Mouse (Mus musculus) kidney, embryonic 14.5 days (tissue): Measurements from ENCODE around the gene Zpbp2. TPM values are rescaled to one million over a fixed set of nuclear protein-coding genes. Genes with fewer than 3 reads are reported as not detected.

Experiments used
- ATAC-seq: fragments of 200-750 bp; cut with Nextera tagmentation; 2 replicates; pipeline ENCODE4 v1.8.0; 2017; ENCODE audit warnings: moderate number of reproducible peaks, mild to moderate bottlenecking, moderate TSS enrichment, moderate library complexity; ENCODE audit not compliant: low FRiP score, low TSS enrichment
- H3K27ac ChIP-seq: fragments of 300-500 bp; sonication (generic); 2 replicates; pipeline ENCODE4 v1.5.1; 2014; ENCODE audit warnings: low read depth, mild to moderate bottlenecking, low read length, moderate library complexity, mixed read lengths
- H3K27me3 ChIP-seq: fragments of 300-500 bp; sonication (generic); 2 replicates; pipeline ENCODE4 v1.6.1; 2014; ENCODE audit warnings: mild to moderate bottlenecking, low read length; ENCODE audit not compliant: control insufficient read depth, insufficient read depth
- H3K36me3 ChIP-seq: fragments of 300-500 bp; sonication (generic); 2 replicates; pipeline ENCODE4 v1.6.1; 2014; ENCODE audit warnings: low read length, mixed read lengths; ENCODE audit not compliant: control insufficient read depth, insufficient read depth
- H3K4me1 ChIP-seq: fragments of 300-500 bp; sonication (generic); 2 replicates; pipeline ENCODE4 v1.6.1; 2014; ENCODE audit warnings: low read length, mixed read lengths; ENCODE audit not compliant: control insufficient read depth, insufficient read depth
- H3K4me2 ChIP-seq: fragments of 300-500 bp; sonication (generic); replicated peaks from 2 replicates; pipeline ENCODE4 v1.6.1; 2014; ENCODE audit warnings: low read depth, mild to moderate bottlenecking, low read length
- H3K4me3 ChIP-seq: fragments of 300-500 bp; sonication (generic); 2 replicates; pipeline ENCODE4 v1.5.1; 2014; ENCODE audit warnings: mild to moderate bottlenecking, low read length
- H3K9ac ChIP-seq: fragments of 300-500 bp; sonication (generic); 2 replicates; pipeline ENCODE4 v1.6.1; 2014; ENCODE audit warnings: low read depth, mild to moderate bottlenecking, low read length, moderate library complexity
- H3K9me3 ChIP-seq: fragments of 300-500 bp; sonication (generic); 2 replicates; pipeline ENCODE4 v1.6.1; 2016; ENCODE audit warnings: low read length; ENCODE audit not compliant: control insufficient read depth
- WGBS: fragments of 180-500 bp; shearing (Covaris S2); extraction: QIAGEN DNeasy Blood & Tissue Kit; methylation state at CpG from one replicate; pipeline ENCODE4 v1.1.7; 2014; 5-methylcytosine and 5-hydroxymethylcytosine counted together
- polyA plus RNA-seq: library from polyadenylated mRNA; unstranded; fragments of >200 nt; fragmentation: Nextera tagmentation; extraction: Ambion mirVana; gene quantifications from 2 replicates; pipeline ENCODE4 v1.2.1, GENCODE M21; 2014

The Zpbp2 gene
- polyA plus RNA-seq, 1 experiment from 2014 or later = 0.61 TPM

- peaks cover 27% of the 10 kb centered on the region for H3K4me1 ChIP-seq
- WGBS = 1% methylated on average over 22 of the region's 22 CpGs
Observed at GRCm38 (mm10) chr11:98586087-98586891, 35.4 kb downstream of the Zpbp2 start.

DNA sequence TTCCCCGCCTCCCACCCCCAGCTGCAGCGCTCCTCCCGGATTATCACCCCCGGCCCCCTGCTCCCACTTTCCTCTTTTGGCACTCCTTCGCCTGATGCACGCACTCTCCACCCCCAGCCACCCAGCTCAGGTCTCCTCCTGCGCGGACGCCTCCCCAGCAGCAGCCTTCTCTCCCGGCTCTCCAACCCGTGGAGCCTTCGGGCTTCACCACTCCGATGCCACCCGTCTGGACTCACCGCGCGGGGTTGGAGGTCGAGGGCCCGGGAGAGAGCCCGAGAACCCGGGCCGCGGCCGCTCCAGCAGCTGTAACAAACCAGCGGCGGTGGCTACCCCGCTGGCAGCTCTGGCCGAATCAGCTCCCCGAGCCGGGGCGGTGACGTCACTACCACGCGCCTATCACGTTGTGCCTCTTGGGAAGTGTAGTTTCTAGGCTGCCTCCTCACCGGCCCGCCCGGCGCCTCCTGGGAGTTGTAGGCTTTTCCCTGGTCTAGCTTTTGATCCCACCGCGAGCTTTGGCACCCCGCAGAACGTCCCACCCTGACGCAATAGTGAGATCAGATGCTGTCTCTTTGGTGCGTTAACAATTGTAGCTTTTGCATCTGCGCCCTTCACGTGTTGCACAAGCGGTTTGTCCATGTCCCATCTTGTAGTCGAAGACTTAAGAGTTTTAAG lies 36.1 kb downstream of the Zpbp2 start, which contains the start of gene Ormdl3:
Ormdl3 (minus strand) TSS at position 477 of the 672 bp plus-strand sequence.
- Histone ChIP-seq H3K9ac (peak within 1 kb of the TSS; percentile 85), H3K4me1 (peaks cover 27% of the 10 kb centered on the region), H3K36me3 (peaks cover 15% of the 10 kb centered on the region), H3K27ac (peak within 1 kb of the TSS; percentile 77), H3K27me3 (no peaks in the 10 kb centered on the region), H3K4me3 (peak within 1 kb of the TSS; percentile 92), H3K9me3 (no peaks in the 10 kb centered on the region), H3K4me2 (peak within 1 kb of the TSS; percentile 71)
- peak; percentile 94 for ATAC-seq
- WGBS = under 1% methylated on average over 45 of the region's 49 CpGs

More at GRCm38 (mm10) chr11:98586087-98586891, 35.4 kb downstream of the Zpbp2 start:
- H3K4me3 ChIP-seq = peak overlapping the region; percentile 92
- H3K27me3 ChIP-seq = no peaks in the 10 kb centered on the region
- H3K4me2 ChIP-seq = peak overlapping the region; percentile 71
- H3K36me3 ChIP-seq = peaks cover 18% of the 10 kb centered on the region
- peak overlapping the region; percentile 76; the same call in 1 of the 2 replicates for H3K27ac ChIP-seq
- ATAC-seq = peak; percentile 18; the same call in 1 of the 2 replicates
- no peaks in the 10 kb centered on the region for H3K9me3 ChIP-seq
- H3K9ac ChIP-seq = peak overlapping the region; percentile 85

DNA sequence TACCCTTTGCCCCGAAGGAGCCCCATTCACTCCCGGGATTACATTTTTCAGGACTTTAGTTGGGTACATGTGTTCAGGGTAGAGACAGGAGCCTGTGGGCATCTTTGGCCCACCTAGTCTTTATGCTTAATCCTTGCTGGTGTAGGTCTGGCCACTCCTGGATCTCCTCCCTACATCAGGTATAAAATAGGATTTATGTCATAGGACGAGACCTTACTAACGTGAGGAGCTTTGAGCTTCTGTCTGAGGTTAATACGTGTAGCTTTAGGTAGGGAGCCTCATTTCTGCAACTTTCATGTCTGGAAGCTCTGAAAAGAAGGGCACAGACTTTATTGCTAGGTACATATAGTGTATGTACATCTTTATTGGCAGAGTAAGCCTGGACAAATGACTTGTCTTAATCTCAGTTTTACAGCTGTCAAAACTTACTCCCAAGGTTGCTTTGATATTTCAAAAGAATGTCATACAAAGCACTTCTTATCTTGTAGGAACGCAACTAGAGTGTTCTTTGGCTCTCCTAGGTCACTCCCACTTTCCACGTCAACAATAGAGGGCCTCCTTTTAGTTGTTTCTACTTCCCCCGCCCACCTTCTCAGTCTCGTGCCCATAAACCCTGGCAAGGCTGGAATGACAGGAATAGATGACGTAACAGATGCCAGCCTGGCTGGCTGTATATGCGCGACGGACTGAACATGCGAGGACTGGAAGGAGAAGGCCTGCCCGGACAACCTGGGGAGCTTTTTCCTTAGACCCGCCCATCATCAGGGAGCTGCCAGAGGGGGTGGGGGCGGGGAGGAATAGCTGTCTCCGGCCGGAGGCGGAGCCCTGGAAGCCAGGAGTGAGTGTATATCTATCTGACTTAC lies 37.0 kb downstream of the Zpbp2 start:
- Histone ChIP-seq H3K4me3 (peak overlapping the region; percentile 92), H3K27ac (peak overlapping the region; percentile 77), H3K36me3 (peaks cover 7% of the 10 kb centered on the region), H3K4me2 (peak overlapping the region; percentile 71), H3K9ac (peak overlapping the region; percentile 40; the same call in 1 of the 2 replicates), H3K4me1 (peaks cover 27% of the 10 kb centered on the region), H3K27me3 (no peaks in the 10 kb centered on the region), H3K9me3 (no peaks in the 10 kb centered on the region)
- ATAC-seq = peak; percentile 36
- 4% methylated on average over 20 of the region's 20 CpGs for WGBS

DNA sequence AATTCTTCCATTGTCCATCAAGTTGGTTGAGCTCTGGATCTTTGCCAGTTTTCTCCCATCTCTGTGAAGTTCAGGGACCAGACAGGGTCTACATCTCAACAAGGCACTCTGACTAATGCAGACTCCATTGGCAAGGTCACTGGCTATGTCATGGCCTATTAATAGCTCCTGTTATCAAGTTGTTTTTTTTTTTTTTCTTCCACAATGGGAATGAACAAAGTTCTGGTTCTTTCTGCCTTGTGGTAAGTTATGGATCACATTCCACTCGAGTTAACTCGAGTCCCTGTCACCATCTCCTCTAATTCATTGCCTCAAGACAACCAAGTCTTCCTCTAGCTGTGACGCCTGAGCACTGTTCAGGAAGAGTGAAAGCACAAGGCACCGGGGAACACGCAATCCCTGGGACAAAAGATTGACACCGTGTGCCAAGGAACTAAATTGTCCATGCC lies 38.0 kb downstream of the Zpbp2 start:
- Histone ChIP-seq H3K9me3 (no peaks in the 10 kb centered on the region), H3K36me3 (no peaks in the 10 kb centered on the region), H3K4me2 (peak overlapping the region; percentile 71; the same call in 1 of the 2 replicates), H3K9ac (no peak overlapping the region), H3K27ac (no peak overlapping the region), H3K27me3 (no peaks in the 10 kb centered on the region), H3K4me1 (peaks cover 27% of the 10 kb centered on the region), H3K4me3 (no peak overlapping the region)
- 57% methylated on average over 6 of the region's 6 CpGs for WGBS
- no peak for ATAC-seq

DNA sequence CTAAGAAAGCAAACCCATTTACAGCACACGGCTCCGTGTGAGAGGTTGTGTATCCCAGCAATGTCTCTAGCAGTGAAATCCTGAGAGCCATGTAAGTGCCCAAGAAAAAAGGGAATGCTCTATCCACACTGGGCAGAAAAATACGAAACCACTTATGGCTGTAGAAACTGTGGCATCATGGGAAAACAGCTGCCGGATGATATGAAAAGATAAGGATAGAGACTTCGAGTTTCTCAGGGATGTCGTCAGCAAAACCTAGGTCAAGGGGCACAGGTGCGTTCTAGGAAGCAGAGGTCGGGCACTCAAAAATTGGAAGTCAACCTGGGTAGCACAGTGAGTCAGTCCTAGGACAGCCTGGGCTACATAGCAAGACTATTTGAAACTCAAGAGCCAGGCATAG lies 38.4 kb downstream of the Zpbp2 start:
- H3K9me3 ChIP-seq = no peaks in the 10 kb centered on the region
- peaks cover 27% of the 10 kb centered on the region for H3K4me1 ChIP-seq
- H3K27me3 ChIP-seq = peaks cover 3% of the 10 kb centered on the region
- H3K4me3 ChIP-seq = no peak overlapping the region
- H3K4me2 ChIP-seq = no peak overlapping the region
- no peak for ATAC-seq
- WGBS = 81% methylated on average over 8 of the region's 8 CpGs
- H3K36me3 ChIP-seq = no peaks in the 10 kb centered on the region
- H3K9ac ChIP-seq = no peak overlapping the region
- no peak overlapping the region for H3K27ac ChIP-seq

- H3K4me1 ChIP-seq = peaks cover 20% of the 10 kb centered on the region
- H3K9ac ChIP-seq = no peak overlapping the region
- no peak for ATAC-seq
- no peak overlapping the region for H3K27ac ChIP-seq
- H3K36me3 ChIP-seq = no peaks in the 10 kb centered on the region
- no peaks in the 10 kb centered on the region for H3K9me3 ChIP-seq
- no peak overlapping the region for H3K4me3 ChIP-seq
- H3K27me3 ChIP-seq = peaks cover 3% of the 10 kb centered on the region
- no peak overlapping the region for H3K4me2 ChIP-seq
- WGBS = 57% methylated on average over 19 of the region's 19 CpGs
Observed at GRCm38 (mm10) chr11:98590548-98591445, 39.9 kb downstream of the Zpbp2 start.

GRCm38 (mm10) chr11:98595021-98595420 lies 44.1 kb downstream of the Zpbp2 start:
- Histone ChIP-seq H3K27me3 (peaks cover 13% of the 10 kb centered on the region), H3K9me3 (no peaks in the 10 kb centered on the region), H3K27ac (no peak overlapping the region), H3K4me3 (no peak overlapping the region), H3K4me1 (no peaks in the 10 kb centered on the region), H3K9ac (no peak overlapping the region), H3K4me2 (no peak overlapping the region), H3K36me3 (no peaks in the 10 kb centered on the region)
- no peak for ATAC-seq
- 76% methylated on average over 6 of the region's 6 CpGs for WGBS

GRCm38 (mm10) chr11:98595473-98595872 lies 44.6 kb downstream of the Zpbp2 start:
- Histone ChIP-seq H3K4me3 (no peak overlapping the region), H3K9me3 (no peaks in the 10 kb centered on the region), H3K4me1 (no peaks in the 10 kb centered on the region), H3K27me3 (peaks cover 15% of the 10 kb centered on the region), H3K4me2 (no peak overlapping the region), H3K27ac (no peak overlapping the region), H3K9ac (no peak overlapping the region), H3K36me3 (no peaks in the 10 kb centered on the region)
- WGBS = 85% methylated on average over 10 of the region's 10 CpGs
- ATAC-seq = no peak
